Mouse (Mus musculus): ENCODE results near the gene Mtnr1b. TPM values are rescaled to one million over a fixed set of nuclear protein-coding genes. Genes with fewer than 3 reads are reported as not detected.
"Not testable (repeated sequence)": the region's sequence is repeated elsewhere in the genome, so short reads cannot be mapped to it uniquely, and the experiment has no call there.

Gene Mtnr1b
- polyA plus RNA-seq, 1 experiment, result not detected

DNA sequence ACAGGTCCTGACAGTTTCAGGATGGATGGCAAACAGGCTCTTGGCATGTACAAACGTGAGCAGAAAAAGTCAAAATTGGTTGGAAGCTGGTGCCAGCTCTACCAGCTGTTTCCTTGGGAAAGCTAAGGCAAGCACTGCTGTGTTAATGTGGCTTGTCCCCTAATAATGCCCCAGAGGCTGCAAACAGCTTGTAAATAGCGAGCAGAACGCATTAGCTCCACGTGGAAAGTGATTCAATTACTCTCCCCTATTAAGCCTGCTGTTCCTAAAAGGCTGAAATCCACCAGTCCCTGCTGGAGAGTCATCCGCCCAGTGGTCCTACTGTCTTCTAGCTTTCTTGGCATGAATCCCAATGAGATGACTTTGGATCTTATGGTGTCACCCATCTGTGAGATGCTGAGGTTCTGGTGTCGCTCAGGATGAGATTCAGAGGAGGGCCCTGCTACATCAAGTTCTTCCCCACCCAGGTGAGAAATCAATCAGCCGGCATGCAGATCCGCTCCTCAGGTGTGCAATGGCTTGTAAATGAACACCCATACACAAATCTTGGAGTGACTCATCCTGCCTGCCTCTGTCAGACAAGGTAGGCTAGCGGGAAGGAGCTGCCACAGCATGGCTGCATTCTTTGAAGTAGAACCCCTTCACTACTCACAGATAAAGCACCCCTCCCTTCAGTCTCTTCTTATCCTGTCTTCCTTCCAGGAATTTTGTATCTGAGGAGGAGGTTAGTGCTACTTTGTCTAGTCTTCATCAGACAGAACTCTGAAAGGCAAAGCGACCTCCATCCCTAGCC is 7.9 kb downstream of the Mtnr1b start:
- no peak for DNase-seq (ENCODE audit: low read depth in 1 of 2, low spot score in 2 of 2)
- TF ChIP-seq CTCF (IDR thresholded peaks at IDR 0.05; ENCODE audit: extremely low read depth, insufficient read depth, insufficient read length, insufficient replicate concordance) (no peak), POLR2A (IDR thresholded peaks at IDR 0.05; ENCODE audit: low read depth, low read length) (no peak)
- 79% methylated on average over 10 of the region's 10 CpGs for WGBS
- Histone ChIP-seq H3K27ac (ENCODE audit: insufficient read depth, low read length) (no peak overlapping the region), H3K4me3 (ENCODE audit: extremely low read depth, insufficient read depth, insufficient read length) (no peak overlapping the region), H3K27me3 (ENCODE audit: control insufficient read depth, insufficient read depth, low read length) (no peaks in the 10 kb centered on the region), H3K4me1 (ENCODE audit: control insufficient read depth, insufficient read depth, insufficient read length) (no peaks in the 10 kb centered on the region), H3K36me3 (ENCODE audit: control insufficient read depth, insufficient read depth, low read length) (no peaks in the 10 kb centered on the region)

DNA sequence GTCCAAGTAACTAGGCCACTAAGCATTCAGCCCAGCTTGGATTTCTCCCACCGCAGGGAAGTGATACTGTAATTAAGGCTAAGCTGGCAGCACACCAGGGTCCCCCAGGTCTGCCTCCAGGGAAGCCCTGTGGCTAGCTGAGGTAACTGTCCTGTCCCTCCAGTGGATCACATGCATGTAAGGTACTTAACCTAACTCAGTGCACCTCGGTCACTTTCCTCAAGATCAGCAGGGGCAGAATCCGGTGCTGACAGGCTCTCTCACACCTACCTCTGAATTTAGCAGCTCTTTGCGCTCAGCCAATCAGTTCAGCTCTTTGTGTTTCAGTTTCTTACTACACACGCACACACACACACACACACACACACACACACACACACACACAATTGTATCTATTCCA is 13.0 kb downstream of the Mtnr1b start:
- Histone ChIP-seq H3K36me3 (ENCODE audit: control insufficient read depth, insufficient read depth, low read length) (no peaks in the 10 kb centered on the region), H3K4me3 (ENCODE audit: extremely low read depth, insufficient read depth, insufficient read length) (no peak overlapping the region), H3K27ac (ENCODE audit: insufficient read depth, low read length) (no peak overlapping the region), H3K27me3 (ENCODE audit: control insufficient read depth, insufficient read depth, low read length) (no peaks in the 10 kb centered on the region), H3K4me1 (ENCODE audit: control insufficient read depth, insufficient read depth, insufficient read length) (no peaks in the 10 kb centered on the region)
- no peak for DNase-seq (ENCODE audit: low read depth in 1 of 2, low spot score in 2 of 2)
- no peak for TF ChIP-seq CTCF (IDR thresholded peaks at IDR 0.05; ENCODE audit: extremely low read depth, insufficient read depth, insufficient read length, insufficient replicate concordance)
- TF ChIP-seq POLR2A (IDR thresholded peaks at IDR 0.05; ENCODE audit: low read depth, low read length), result no peak
- 84% methylated on average over 5 of the region's 5 CpGs for WGBS

DNA sequence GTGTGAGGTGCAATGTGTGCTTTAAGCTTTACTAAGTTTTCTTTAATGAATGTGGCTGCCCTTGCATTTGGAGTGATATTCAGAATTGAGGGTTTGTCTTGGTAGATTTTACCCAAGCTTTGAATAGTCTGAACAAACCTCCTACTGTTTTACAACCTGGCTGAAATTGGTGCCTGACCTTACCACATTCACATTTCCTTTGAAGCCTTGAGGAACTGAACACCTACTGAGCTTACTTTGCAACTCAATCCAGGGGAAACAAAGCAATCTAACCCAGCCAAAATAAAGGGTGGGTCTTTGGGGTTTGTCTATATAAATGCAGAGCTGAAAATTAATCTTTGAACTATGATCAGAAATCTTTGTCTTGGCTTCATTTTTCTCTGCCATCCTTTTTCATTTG is 23.6 kb downstream of the Mtnr1b start:
- TF ChIP-seq POLR2A (IDR thresholded peaks at IDR 0.05; ENCODE audit: low read depth, low read length) (no peak), CTCF (IDR thresholded peaks at IDR 0.05; ENCODE audit: extremely low read depth, insufficient read depth, insufficient read length, insufficient replicate concordance) (no peak)
- H3K27ac ChIP-seq (ENCODE audit: insufficient read depth, low read length), result no peak overlapping the region
- H3K4me3 ChIP-seq (ENCODE audit: extremely low read depth, insufficient read depth, insufficient read length), result no peak overlapping the region
- no peaks in the 10 kb centered on the region for H3K27me3 ChIP-seq (ENCODE audit: control insufficient read depth, insufficient read depth, low read length)
- DNase-seq (ENCODE audit: low read depth in 1 of 2, low spot score in 2 of 2), result no peak
- H3K4me1 ChIP-seq (ENCODE audit: control insufficient read depth, insufficient read depth, insufficient read length), result no peaks in the 10 kb centered on the region
- H3K36me3 ChIP-seq (ENCODE audit: control insufficient read depth, insufficient read depth, low read length), result no peaks in the 10 kb centered on the region

DNA sequence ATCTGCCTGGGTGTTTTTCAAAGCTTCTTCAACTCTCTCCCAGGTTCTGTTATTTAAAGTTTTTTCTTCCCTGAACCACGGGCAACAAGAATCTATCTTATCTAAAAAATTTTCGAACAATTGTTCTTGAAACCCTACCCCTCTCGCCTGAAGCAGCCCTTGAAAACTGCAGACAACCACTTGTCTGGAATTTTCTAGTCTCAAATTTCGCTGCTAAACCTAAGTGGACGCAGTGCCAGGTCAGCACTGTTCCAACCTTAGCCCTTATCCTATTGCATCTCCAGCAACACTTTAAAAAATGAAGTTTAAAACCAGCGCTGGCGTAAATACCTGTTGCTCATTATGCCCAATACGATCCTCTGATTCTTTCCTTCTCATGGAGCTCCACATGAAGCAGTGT is 29.0 kb downstream of the Mtnr1b start:
- DNase-seq (ENCODE audit: low read depth in 1 of 2, low spot score in 2 of 2), result no peak
- Histone ChIP-seq H3K36me3 (ENCODE audit: control insufficient read depth, insufficient read depth, low read length) (no peaks in the 10 kb centered on the region), H3K27me3 (ENCODE audit: control insufficient read depth, insufficient read depth, low read length) (no peaks in the 10 kb centered on the region), H3K4me3 (ENCODE audit: extremely low read depth, insufficient read depth, insufficient read length) (no peak overlapping the region), H3K4me1 (ENCODE audit: control insufficient read depth, insufficient read depth, insufficient read length) (no peaks in the 10 kb centered on the region), H3K27ac (ENCODE audit: insufficient read depth, low read length) (no peak overlapping the region)
- TF ChIP-seq POLR2A (IDR thresholded peaks at IDR 0.05; ENCODE audit: low read depth, low read length), result no peak
- no peak for TF ChIP-seq CTCF (IDR thresholded peaks at IDR 0.05; ENCODE audit: extremely low read depth, insufficient read depth, insufficient read length, insufficient replicate concordance)
- WGBS, result 87% methylated on average over 8 of the region's 8 CpGs

DNA sequence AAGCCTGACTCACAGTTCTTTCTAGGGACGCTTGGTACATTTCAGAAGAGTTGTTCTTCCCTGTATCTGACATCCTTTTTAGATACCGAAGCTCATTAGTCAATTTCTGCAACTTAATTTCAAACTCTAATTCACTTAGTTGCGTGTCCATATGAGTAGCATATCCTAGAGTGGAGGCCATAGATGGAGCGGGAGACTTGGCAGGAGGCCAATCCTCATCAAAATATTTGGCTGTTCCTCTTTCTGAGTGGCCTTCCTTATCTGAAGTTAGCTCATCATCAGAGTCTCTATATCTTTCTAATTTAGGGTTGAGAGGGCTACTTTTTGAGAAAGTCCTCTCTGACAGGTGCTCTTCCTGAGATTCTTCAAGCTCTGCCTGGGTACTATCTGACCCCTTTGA is 29.4 kb downstream of the Mtnr1b start:
- not testable (repeated sequence) for H3K36me3 ChIP-seq (ENCODE audit: control insufficient read depth, insufficient read depth, low read length); H3K27me3 ChIP-seq (ENCODE audit: control insufficient read depth, insufficient read depth, low read length); H3K27ac ChIP-seq (ENCODE audit: insufficient read depth, low read length); H3K4me3 ChIP-seq (ENCODE audit: extremely low read depth, insufficient read depth, insufficient read length); H3K4me1 ChIP-seq (ENCODE audit: control insufficient read depth, insufficient read depth, insufficient read length); DNase-seq (ENCODE audit: low read depth in 1 of 2, low spot score in 2 of 2)
- WGBS, result 83% methylated on average over 4 of the region's 4 CpGs

DNA sequence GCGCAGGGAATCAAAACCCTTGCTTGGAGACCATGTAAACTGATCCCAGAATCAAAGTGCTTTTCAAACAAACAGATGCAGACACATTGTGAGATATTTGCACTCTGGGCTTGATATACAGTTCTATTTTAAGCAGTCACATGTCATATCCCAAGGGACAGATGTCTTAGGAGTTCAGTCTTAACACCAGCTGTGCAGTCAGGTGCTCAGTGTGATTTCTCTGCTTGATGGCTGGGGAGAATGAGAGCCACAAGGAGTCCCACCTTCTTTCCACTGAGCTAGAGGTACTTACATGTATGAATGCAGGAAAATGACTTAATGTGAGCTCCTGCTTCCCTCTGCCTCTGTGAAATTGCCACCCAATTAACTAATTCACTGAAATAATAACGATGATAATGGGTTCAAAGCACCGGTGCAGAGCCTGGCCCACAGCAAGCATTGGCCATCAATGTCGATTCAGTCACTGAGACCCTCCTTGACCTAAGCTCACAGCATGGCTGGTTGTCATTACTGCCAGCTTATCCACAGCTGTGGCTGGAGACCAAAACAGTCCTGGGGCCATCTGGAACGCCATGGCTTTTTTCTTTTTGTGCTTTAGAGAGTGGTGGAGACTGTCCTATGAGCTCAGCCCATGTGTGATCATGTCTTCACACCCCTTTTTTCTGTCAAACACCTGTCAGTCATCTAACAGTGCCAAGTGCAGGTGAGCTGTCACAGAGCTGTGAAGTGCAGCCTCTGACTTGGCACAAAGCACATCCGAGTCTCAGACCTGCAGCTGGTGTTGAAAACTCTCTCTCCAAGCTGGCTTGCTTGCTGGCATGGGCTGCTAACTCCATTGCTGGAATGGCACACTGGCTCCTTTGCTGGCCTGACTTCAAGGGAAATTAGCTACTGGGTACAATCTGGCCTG is 61.1 kb downstream of the Mtnr1b start:
- WGBS, result 83% methylated on average over 6 of the region's 6 CpGs
- DNase-seq (ENCODE audit: low read depth in 1 of 2, low spot score in 2 of 2), result no peak
- Histone ChIP-seq H3K27ac (ENCODE audit: insufficient read depth, low read length) (no peak overlapping the region), H3K27me3 (ENCODE audit: control insufficient read depth, insufficient read depth, low read length) (no peaks in the 10 kb centered on the region), H3K36me3 (ENCODE audit: control insufficient read depth, insufficient read depth, low read length) (no peaks in the 10 kb centered on the region), H3K4me1 (ENCODE audit: control insufficient read depth, insufficient read depth, insufficient read length) (no peaks in the 10 kb centered on the region), H3K4me3 (ENCODE audit: extremely low read depth, insufficient read depth, insufficient read length) (no peak overlapping the region)
- TF ChIP-seq CTCF (IDR thresholded peaks at IDR 0.05; ENCODE audit: extremely low read depth, insufficient read depth, insufficient read length, insufficient replicate concordance), result no peak
- no peak for TF ChIP-seq POLR2A (IDR thresholded peaks at IDR 0.05; ENCODE audit: low read depth, low read length)

DNA sequence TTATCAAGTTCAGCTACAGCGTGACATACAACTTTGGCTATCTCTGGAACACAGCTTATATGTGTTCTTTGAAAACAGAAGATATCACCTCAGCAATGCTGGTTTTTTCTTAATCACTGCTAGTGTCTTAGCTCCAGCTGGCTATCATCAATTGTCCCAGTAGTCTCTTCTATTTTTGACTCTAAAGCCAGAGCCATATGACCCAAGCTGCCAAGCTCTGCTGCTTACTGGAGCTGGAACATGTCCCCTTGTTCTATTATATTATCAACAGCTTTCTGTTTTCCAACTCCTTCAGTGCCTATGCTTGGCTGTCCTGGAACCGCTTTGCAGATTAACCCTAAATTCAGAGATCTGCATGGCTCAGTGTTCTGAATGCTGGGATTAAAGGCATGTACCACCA is 70.1 kb downstream of the Mtnr1b start:
- H3K27ac ChIP-seq (ENCODE audit: insufficient read depth, low read length), result no peak overlapping the region
- DNase-seq (ENCODE audit: low read depth in 1 of 2, low spot score in 2 of 2), result no peak
- H3K27me3 ChIP-seq (ENCODE audit: control insufficient read depth, insufficient read depth, low read length), result no peaks in the 10 kb centered on the region
- 84% methylated on average over 2 of the region's 2 CpGs for WGBS
- H3K4me3 ChIP-seq (ENCODE audit: extremely low read depth, insufficient read depth, insufficient read length), result no peak overlapping the region
- TF ChIP-seq CTCF (IDR thresholded peaks at IDR 0.05; ENCODE audit: extremely low read depth, insufficient read depth, insufficient read length, insufficient replicate concordance), result no peak
- no peak for TF ChIP-seq POLR2A (IDR thresholded peaks at IDR 0.05; ENCODE audit: low read depth, low read length)
- no peaks in the 10 kb centered on the region for H3K4me1 ChIP-seq (ENCODE audit: control insufficient read depth, insufficient read depth, insufficient read length)
- H3K36me3 ChIP-seq (ENCODE audit: control insufficient read depth, insufficient read depth, low read length), result no peaks in the 10 kb centered on the region
